Mouse (Mus musculus) layer of hippocampus, postnatal 36 days (tissue): ENCODE data around the gene Cldn20. TPM values are rescaled to one million over a fixed set of nuclear protein-coding genes. Genes with fewer than 3 reads are reported as not detected.

Experiments used
- DNase-seq, 2 experiments: peaks; one replicate each; pipeline ENCODE4 v3.0.0; 2022
- total RNA-seq, 2 experiments: library from RNA; stranded (reverse); gene quantifications; 2 replicates each; pipeline ENCODE4 v1.2.3; 2021

Cldn20 gene
- total RNA-seq: under 1 TPM in 1 of 2 experiments, not detected in 1; 0.77 TPM

- no peak for DNase-seq
Measured at GRCm38 (mm10) chr17:3532254-3532653, at the start of gene Cldn20. Cldn20 (plus strand) TSS chr17:3532554.

GRCm38 (mm10) chr17:3483091-3483490 is 49.3 kb upstream of the Cldn20 start:
- no peak for DNase-seq

GRCm38 (mm10) chr17:3485851-3486250 is 46.5 kb upstream of the Cldn20 start:
- no peak for DNase-seq

- DNase-seq: no peak
Measured at GRCm38 (mm10) chr17:3487211-3487610, 45.1 kb upstream of the Cldn20 start.

- DNase-seq: no peak
Measured at GRCm38 (mm10) chr17:3487721-3488601, 44.4 kb upstream of the Cldn20 start.

GRCm38 (mm10) chr17:3490216-3490895 is 42.0 kb upstream of the Cldn20 start:
- no peak for DNase-seq

GRCm38 (mm10) chr17:3491065-3491464 is 41.3 kb upstream of the Cldn20 start:
- no peak for DNase-seq

GRCm38 (mm10) chr17:3491667-3492066 is 40.7 kb upstream of the Cldn20 start:
- no peak for DNase-seq

- DNase-seq: no peak
Measured at GRCm38 (mm10) chr17:3495576-3495975, 36.8 kb upstream of the Cldn20 start.

- DNase-seq: no peak
Measured at GRCm38 (mm10) chr17:3496080-3496479, 36.3 kb upstream of the Cldn20 start.

GRCm38 (mm10) chr17:3498086-3498485 is 34.3 kb upstream of the Cldn20 start:
- DNase-seq: no peak

GRCm38 (mm10) chr17:3498580-3498979 is 33.8 kb upstream of the Cldn20 start:
- DNase-seq: no peak

- no peak for DNase-seq
Measured at GRCm38 (mm10) chr17:3499468-3499867, 32.9 kb upstream of the Cldn20 start.

GRCm38 (mm10) chr17:3500076-3500475 is 32.3 kb upstream of the Cldn20 start:
- no peak for DNase-seq

GRCm38 (mm10) chr17:3500936-3501335 is 31.4 kb upstream of the Cldn20 start:
- DNase-seq: no peak

- DNase-seq: no peak
Measured at GRCm38 (mm10) chr17:3505711-3506110, 26.6 kb upstream of the Cldn20 start.

- DNase-seq: no peak
Measured at GRCm38 (mm10) chr17:3506508-3506907, 25.8 kb upstream of the Cldn20 start.

GRCm38 (mm10) chr17:3509841-3510240 is 22.5 kb upstream of the Cldn20 start:
- peak; percentile 48 to 59 for DNase-seq

- no peak for DNase-seq
Measured at GRCm38 (mm10) chr17:3514316-3514715, 18.0 kb upstream of the Cldn20 start.

GRCm38 (mm10) chr17:3515851-3516250 is 16.5 kb upstream of the Cldn20 start:
- no peak for DNase-seq

GRCm38 (mm10) chr17:3516406-3516805 is 15.9 kb upstream of the Cldn20 start:
- no peak for DNase-seq

- no peak for DNase-seq
Measured at GRCm38 (mm10) chr17:3520344-3520743, 12.0 kb upstream of the Cldn20 start.

GRCm38 (mm10) chr17:3527841-3528471 is 4.4 kb upstream of the Cldn20 start:
- no peak for DNase-seq
